Mouse (Mus musculus): Measurements from ENCODE around the gene Acad11. TPM values are rescaled to one million over a fixed set of nuclear protein-coding genes. Genes with fewer than 3 reads are reported as not detected.

Acad11 gene
- total RNA-seq, 2 experiments from 2014 or later = 36.5 to 40.6 TPM

GRCm38 (mm10) chr9:104078780-104079179, 15.6 kb downstream of the Acad11 start:
- intact Hi-C loops (cut with DNase I) = loop anchor here (5.0 kb wide), 1 partner anchor 84 kb away; no protein-coding TSS in a partner anchor

GRCm38 (mm10) chr9:104079379-104079778, 16.2 kb downstream of the Acad11 start:
- no peak for DNase-seq
- intact Hi-C loops (cut with DNase I) = loop anchor here (5.0 kb wide), 1 partner anchor 83 kb away; no protein-coding TSS in a partner anchor

More at GRCm38 (mm10) chr9:104078780-104079179, 15.6 kb downstream of the Acad11 start:
- DNase-seq = no peak

- no peak for DNase-seq
- intact Hi-C loops (cut with DNase I) = no loop called here
These were observed 16.9 kb downstream of the Acad11 start for GRCm38 (mm10) chr9:104080038-104080437.

GRCm38 (mm10) chr9:104085730-104086429, 22.7 kb downstream of the Acad11 start:
- intact Hi-C loops (cut with DNase I) = no loop called here

GRCm38 (mm10) chr9:104088555-104088954, 25.4 kb downstream of the Acad11 start:
- intact Hi-C loops (cut with DNase I) = no loop called here
- DNase-seq = no peak

More at GRCm38 (mm10) chr9:104085730-104086429, 22.7 kb downstream of the Acad11 start:
- no peak for DNase-seq

- intact Hi-C loops (cut with DNase I) = no loop called here
These were observed 29.8 kb downstream of the Acad11 start for GRCm38 (mm10) chr9:104092945-104093344.

GRCm38 (mm10) chr9:104098256-104098655, 35.1 kb downstream of the Acad11 start:
- intact Hi-C loops (cut with DNase I) = no loop called here
- DNase-seq = no peak

More at GRCm38 (mm10) chr9:104092945-104093344, 29.8 kb downstream of the Acad11 start:
- no peak for DNase-seq

- intact Hi-C loops (cut with DNase I) = no loop called here
- DNase-seq = no peak
These were observed 35.9 kb downstream of the Acad11 start for GRCm38 (mm10) chr9:104099060-104099459.

GRCm38 (mm10) chr9:104100822-104101221, 37.6 kb downstream of the Acad11 start:
- intact Hi-C loops (cut with DNase I) = no loop called here
- no peak for DNase-seq

GRCm38 (mm10) chr9:104101458-104101857, 38.3 kb downstream of the Acad11 start:
- no peak for DNase-seq
- intact Hi-C loops (cut with DNase I) = no loop called here

- DNase-seq = no peak
- intact Hi-C loops (cut with DNase I) = no loop called here
These were observed 39.1 kb downstream of the Acad11 start for GRCm38 (mm10) chr9:104102301-104102700.

GRCm38 (mm10) chr9:104102901-104103300, 39.7 kb downstream of the Acad11 start:
- no peak for DNase-seq
- intact Hi-C loops (cut with DNase I) = no loop called here

- DNase-seq = no peak
- intact Hi-C loops (cut with DNase I) = no loop called here
These were observed 41.8 kb downstream of the Acad11 start for GRCm38 (mm10) chr9:104104986-104105385.

- intact Hi-C loops (cut with DNase I) = no loop called here
- no peak for DNase-seq
These were observed 43.8 kb downstream of the Acad11 start for GRCm38 (mm10) chr9:104106930-104107329.

GRCm38 (mm10) chr9:104107482-104107881, 44.3 kb downstream of the Acad11 start:
- intact Hi-C loops (cut with DNase I) = no loop called here

GRCm38 (mm10) chr9:104108571-104109143, 45.5 kb downstream of the Acad11 start:
- DNase-seq = no peak
- intact Hi-C loops (cut with DNase I) = no loop called here

More at GRCm38 (mm10) chr9:104107482-104107881, 44.3 kb downstream of the Acad11 start:
- DNase-seq = no peak

- intact Hi-C loops (cut with DNase I) = no loop called here
- no peak for DNase-seq
These were observed 46.0 kb downstream of the Acad11 start for GRCm38 (mm10) chr9:104109151-104109550.

GRCm38 (mm10) chr9:104123101-104123500, 59.9 kb downstream of the Acad11 start:
- DNase-seq = no peak
- intact Hi-C loops (cut with DNase I) = no loop called here

- DNase-seq = no peak
- intact Hi-C loops (cut with DNase I) = no loop called here
These were observed 60.4 kb downstream of the Acad11 start for GRCm38 (mm10) chr9:104123622-104124021.

- intact Hi-C loops (cut with DNase I) = no loop called here
- DNase-seq = no peak
These were observed 63.7 kb downstream of the Acad11 start, which contains the start of gene Ackr4 for GRCm38 (mm10) chr9:104126833-104127232. Gene Ackr4 (minus strand): TSS chr9:104126933.

- no peak for DNase-seq
- intact Hi-C loops (cut with DNase I) = no loop called here
These were observed 64.9 kb downstream of the Acad11 start for GRCm38 (mm10) chr9:104128110-104128509.
